Mouse (Mus musculus): ENCODE measurements at regions not wholly inside any gene's neighbourhood (a gene's known extent, or its start where the extent isn't known, plus 50 kb on each side); places are given as distances from the start of the nearest gene placed in this dataset.

DNA sequence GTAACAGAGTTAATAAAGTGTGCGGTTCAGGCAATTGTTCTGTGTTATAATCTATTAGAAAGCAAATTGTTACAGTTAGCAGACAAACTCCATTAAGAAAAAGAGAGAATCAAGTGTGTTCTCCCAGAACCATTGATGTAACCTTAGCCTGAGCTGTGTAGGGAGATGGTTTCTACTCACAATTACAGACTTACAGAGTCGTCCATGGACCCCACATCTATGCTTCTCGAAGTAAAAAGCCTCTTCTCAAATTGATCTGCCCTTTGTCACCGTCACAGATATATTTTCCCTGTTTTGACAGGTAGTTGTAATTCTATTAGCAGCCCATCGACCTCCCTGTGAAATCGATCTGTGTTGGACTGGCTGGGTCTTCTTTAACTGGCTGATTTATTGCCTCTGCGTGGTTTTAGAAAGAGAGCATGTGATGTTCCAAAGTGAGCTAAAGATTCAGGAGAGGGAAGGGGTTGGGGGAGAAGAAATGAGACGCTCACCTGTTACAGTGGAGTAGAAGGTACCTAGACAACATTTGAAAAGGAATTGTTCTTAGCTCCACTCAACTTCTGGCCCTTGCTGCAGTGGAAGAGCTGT lies 54.7 kb upstream of the Map3k7 start:
- in situ Hi-C loops (cut with MboI, MseI), result no loop called here

Measured in regulatory T cell (primary cell).